Mouse (Mus musculus) bone marrow macrophage, adult 2 months (primary cell): ENCODE results near the gene Il16. TPM values are rescaled to one million over a fixed set of nuclear protein-coding genes. Genes with fewer than 3 reads are reported as not detected.

Experiments used
- H3K27ac ChIP-seq: 2 replicates; pipeline ENCODE4 v1.5.1; 2012; ENCODE audit warnings: low read depth, low read length; ENCODE audit not compliant: insufficient read depth
- H3K4me1 ChIP-seq: 2 replicates; pipeline ENCODE4 v1.6.1; 2012; ENCODE audit warnings: low read length; ENCODE audit not compliant: control insufficient read depth, insufficient read depth
- H3K4me3 ChIP-seq: 2 replicates; pipeline ENCODE4 v1.5.1; 2012; ENCODE audit warnings: mild to moderate bottlenecking, low read length, moderate library complexity; ENCODE audit not compliant: insufficient read depth
- CTCF ChIP-seq: IDR thresholded peaks from 2 replicates; pipeline ENCODE4 v1.5.1; 2012; ENCODE audit warnings: low read depth, mild to moderate bottlenecking, low read length, moderate library complexity
- POLR2A ChIP-seq: IDR thresholded peaks from 2 replicates; pipeline ENCODE4 v1.6.1; 2012; ENCODE audit warnings: mild to moderate bottlenecking, low read depth, low read length, borderline replicate concordance
- polyA plus RNA-seq: library from polyadenylated mRNA; stranded (reverse); fragments of >200 nt; gene quantifications from 2 replicates; pipeline ENCODE4 v1.2.4, GENCODE M21; 2012; ENCODE audit not compliant: missing spikeins, insufficient read depth, insufficient read length

Il16 gene
- polyA plus RNA-seq, 1 experiment: 48.7 TPM

DNA sequence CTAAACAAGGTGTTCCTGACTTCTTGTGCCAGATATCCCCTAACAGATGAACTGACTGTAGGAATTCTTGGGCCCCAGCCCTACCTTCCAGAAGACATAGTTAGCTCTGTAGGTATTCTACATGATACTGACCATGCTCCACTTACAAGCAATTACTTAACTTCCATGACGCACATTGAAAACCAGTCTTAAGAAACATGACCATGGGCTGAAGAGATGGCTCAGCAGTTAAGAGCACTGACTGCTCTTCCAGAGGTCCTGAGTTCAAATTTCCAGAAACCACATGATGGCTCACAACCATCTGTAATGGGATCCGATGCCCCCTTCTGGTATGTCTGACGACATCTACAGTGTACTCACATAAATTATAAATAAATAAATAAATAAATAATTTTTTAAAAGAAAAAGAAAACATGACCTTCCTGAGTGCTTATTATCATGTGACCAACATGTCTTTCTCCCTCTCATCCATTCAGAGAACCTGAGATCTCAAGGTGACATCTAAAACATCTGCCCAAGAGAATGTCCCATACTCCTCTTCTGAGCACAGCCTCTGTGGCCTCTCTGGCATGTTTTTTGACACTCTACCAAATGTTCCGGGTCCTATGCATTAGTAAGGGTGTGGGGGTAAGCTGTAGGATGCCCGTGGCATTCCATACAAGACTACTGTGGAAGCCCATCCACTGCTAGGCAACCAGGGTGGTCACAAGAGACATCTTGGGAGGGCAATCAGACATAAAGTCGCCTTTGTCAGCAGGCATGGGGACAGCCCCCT, 9.0 kb downstream of the Il16 start:
- no peak overlapping the region for H3K4me3 ChIP-seq
- TF ChIP-seq POLR2A (no peak), CTCF (no peak)
- 0 out of 2 replicates have a peak, but pooled peaks cover 3% of the 10 kb centered on the region for H3K4me1 ChIP-seq
- H3K27ac ChIP-seq: no peak overlapping the region

DNA sequence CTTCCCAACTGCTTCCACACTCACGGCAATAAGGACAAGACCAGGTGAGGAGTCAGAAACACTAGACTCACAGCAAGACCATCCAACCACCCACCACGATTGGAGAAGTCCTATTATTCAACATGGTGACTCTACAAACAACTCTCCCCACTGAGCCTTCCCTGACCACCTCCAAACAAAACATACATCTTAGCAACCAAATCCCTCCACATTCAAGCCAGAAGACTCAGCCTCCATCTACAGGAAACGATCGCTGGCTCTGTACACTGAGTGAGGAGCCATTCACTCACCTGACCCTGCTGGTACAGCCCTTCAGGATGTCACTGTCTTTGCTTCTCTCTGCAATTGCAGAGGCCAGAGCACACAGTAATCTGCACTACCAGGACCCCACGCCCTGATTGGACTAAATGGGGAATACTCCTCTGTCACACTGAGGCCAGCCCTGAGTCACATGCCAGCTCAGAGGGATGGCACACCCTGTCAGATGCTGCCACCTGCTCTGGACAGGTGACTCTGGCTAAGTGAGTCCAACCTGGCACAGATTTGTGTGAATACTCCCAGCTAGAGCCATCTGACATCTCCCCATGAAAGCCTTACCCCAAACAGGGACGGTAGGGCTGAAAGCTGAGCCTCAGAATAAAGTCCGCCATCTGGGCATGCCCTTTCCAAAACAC, 10.3 kb downstream of the Il16 start:
- no peak for TF ChIP-seq CTCF
- no peak for TF ChIP-seq POLR2A
- H3K4me3 ChIP-seq: no peak overlapping the region
- H3K27ac ChIP-seq: no peak overlapping the region
- H3K4me1 ChIP-seq: 0 out of 2 replicates have a peak, but pooled peaks cover 3% of the 10 kb centered on the region

DNA sequence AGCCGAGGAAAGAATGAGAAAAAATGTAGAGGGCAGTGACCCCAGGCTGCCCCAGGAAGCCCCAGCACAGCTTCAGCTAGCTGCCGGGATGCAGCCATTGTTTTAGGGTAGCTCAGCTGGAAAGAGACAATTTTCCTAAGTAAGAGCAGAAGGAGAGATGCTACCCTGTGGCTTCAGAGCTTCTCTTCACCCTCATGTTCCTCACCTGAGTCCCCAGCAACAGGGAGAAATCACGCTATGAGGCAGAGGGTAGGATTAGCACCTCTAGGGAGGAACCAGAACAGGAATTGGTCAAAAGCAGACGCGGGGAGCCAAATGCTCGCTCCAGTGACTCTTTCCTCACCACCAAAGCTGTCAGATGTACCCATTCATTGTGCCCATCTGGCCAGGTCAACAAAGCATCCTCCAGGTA, 10.8 kb downstream of the Il16 start:
- H3K27ac ChIP-seq: no peak overlapping the region
- 0 out of 2 replicates have a peak, but pooled peaks cover 3% of the 10 kb centered on the region for H3K4me1 ChIP-seq
- no peak overlapping the region for H3K4me3 ChIP-seq
- no peak for TF ChIP-seq CTCF
- TF ChIP-seq POLR2A: no peak

DNA sequence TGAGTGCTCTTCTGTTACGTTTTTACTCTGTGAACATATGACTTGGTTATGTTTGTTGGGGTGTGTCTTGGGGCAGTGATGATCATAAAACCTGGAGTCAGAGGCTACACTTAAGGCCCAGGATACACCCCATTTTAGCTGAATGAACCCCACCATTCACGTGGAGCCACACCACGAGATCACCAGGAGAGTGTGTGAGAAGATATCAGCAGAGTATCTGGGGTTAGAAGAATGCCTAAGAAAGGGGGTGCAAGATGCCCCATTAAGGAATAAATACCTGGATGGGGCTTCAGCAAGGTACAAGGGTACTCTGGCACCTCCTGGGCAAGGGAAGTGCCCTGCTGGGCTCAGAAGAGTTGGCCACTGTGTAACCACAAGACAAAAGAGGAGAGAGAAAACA, 11.3 kb downstream of the Il16 start:
- H3K4me1 ChIP-seq: no peaks in the 10 kb centered on the region
- H3K27ac ChIP-seq: no peak overlapping the region
- TF ChIP-seq POLR2A (no peak), CTCF (no peak)
- H3K4me3 ChIP-seq: no peak overlapping the region

DNA sequence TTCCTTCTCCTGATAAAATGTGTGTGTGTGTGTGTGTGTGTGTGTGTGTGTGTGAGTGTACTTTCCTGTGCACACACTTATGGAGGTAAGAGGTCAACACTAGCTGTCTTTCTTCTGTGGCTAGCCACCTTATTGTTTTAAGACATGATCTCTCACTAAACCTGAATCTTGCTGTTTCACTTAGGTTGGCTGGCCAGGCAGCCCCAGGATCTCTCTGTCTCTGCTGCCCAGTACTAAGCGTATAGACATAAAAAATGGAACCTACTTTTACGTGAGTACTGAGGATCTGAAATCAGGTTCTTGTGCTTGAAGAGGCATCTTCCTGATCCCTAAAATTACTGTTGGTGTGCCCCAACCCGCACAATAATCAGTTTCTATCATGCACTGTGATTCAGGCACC, 12.7 kb downstream of the Il16 start:
- H3K4me3 ChIP-seq: no peak overlapping the region
- TF ChIP-seq POLR2A (no peak), CTCF (no peak)
- no peak overlapping the region for H3K27ac ChIP-seq
- H3K4me1 ChIP-seq: no peaks in the 10 kb centered on the region

DNA sequence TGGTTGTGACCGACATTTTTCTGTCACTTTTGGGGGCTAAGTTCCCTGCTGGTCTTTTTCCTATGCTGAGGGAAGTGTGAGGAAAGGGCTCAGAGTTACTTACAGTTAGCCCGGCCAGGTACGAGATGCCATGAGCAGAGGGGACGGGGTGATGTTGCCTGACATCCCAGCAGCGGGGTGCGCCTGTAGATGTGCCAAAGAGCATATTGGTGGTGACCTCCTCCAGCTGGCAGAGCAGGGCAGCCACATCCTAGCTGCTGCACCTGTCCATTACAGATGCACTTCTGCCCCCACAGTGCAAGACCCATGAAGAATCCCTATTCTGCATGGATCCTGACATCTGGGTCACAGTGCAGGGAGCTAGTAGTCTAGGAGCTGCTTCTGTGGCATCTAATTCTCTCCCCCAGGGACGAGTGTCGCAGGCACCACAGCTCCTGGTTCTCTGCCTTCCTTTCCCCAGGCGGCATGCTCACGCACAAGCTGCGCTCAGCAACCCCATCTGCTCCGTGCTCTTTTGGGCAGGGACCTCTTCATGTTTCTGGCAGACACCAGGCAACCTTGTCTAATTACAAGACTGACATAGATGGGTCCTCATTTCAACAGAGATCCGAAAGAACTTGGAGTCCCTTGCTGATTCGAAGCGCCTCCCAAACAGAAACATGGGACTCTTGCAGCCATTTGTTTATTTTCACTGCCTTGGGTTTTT, 13.4 kb downstream of the Il16 start:
- Histone ChIP-seq H3K4me1 (no peaks in the 10 kb centered on the region), H3K4me3 (no peak overlapping the region), H3K27ac (no peak overlapping the region)
- no peak for TF ChIP-seq POLR2A
- no peak for TF ChIP-seq CTCF

DNA sequence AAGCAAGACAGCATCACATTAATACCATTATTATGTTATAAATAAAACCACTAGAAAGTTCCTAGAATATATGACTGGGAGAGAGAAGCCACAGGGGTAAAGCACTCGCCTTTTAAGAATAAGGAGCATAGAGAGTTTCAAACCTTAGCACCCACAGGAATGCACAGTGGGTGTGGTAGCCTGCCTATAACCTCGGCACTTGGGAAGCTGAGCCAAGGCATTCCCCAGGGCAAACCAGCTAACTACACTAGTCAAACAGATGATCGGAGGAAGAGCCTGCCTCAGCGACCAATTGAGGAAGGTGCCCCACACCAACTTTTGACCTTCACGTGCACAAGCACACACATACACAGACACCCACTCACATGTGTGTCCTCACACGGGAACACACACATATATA, 14.2 kb downstream of the Il16 start:
- TF ChIP-seq POLR2A (no peak), CTCF (no peak)
- Histone ChIP-seq H3K4me1 (peaks cover 8% of the 10 kb centered on the region), H3K4me3 (no peak overlapping the region), H3K27ac (no peak overlapping the region)

DNA sequence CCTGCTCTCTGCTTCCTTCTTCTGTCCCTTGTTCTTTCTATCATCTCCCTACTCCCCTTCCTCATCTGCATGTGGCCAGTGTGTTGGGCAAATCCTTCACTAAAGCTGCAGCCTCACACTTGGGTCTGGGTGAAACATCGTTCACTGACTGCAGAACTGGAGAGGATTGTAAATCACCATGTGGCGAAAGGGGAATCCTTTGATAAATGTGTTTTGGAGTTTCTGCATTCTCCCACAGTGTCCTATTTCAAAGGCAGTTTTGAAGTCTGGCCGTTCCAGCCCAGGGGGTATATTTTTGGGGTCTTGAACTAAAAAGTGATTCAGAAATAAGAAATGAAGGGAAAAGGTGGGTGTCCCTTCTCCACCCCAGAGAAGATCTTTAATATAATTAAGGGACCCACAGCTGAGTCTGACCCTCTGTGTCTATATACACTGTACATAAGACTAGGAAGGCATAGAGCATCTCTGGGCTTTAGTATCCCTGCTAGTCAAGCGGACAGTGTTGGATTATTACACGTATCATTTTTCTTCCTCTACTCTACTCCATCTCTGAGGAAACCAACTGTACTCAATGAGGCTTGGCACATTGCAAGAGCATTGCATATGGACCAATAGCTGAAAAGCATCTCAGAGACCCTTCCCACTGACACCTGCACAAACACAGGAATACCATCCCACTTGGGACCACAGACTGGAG, 18.4 kb downstream of the Il16 start:
- H3K4me3 ChIP-seq: no peak overlapping the region
- no peak for TF ChIP-seq POLR2A
- no peak overlapping the region for H3K27ac ChIP-seq
- H3K4me1 ChIP-seq: peaks cover 35% of the 10 kb centered on the region

DNA sequence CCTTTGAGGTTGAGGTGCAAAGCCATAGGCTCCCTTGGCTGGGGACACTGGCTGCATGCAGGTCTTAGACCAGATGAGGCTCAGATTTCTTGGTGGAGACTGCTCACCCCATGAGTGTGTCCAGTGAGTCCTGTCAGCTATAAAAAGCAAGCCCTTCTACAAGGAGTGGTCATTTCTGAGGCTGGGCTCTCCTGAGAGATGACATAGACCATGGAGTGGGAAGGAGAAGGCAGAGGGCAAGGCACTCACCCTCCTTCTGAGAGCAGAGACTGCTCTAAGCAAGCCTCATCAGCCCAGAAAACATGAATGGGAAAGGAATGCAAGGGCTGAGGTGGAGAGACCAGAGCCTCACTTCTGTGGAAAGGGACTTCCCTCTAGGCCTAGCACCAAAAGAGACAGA, 19.7 kb downstream of the Il16 start:
- peaks cover 48% of the 10 kb centered on the region for H3K4me1 ChIP-seq
- no peak for TF ChIP-seq POLR2A
- TF ChIP-seq CTCF: no peak
- no peak overlapping the region for H3K4me3 ChIP-seq
- no peak overlapping the region for H3K27ac ChIP-seq

DNA sequence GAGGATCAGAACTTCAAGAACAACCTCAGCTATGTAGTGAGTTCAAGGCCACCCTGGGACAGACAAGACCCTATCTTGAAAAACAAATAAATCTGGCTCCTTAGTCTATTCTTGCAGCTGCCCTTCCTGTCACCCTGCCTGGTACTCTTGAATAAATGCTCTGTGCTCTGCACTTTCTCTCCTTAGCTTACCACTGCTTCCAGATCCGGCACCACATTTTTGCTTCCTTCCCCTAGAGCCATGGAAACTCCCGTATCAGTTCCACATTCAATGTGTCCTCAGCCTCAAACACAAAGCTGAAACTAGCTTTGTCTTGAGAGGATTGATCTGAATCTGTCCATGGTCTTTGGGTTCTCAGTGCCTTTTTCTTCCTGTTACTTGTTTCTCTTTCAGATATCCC, 21.0 kb downstream of the Il16 start:
- TF ChIP-seq POLR2A (no peak), CTCF (no peak)
- H3K4me3 ChIP-seq: no peak overlapping the region
- peaks cover 59% of the 10 kb centered on the region for H3K4me1 ChIP-seq
- H3K27ac ChIP-seq: no peak overlapping the region
